Mouse (Mus musculus) ES-E14 (cell line): Measurements from ENCODE around the gene Usp32.

Experiments
- CHD2 ChIP-seq: IDR thresholded peaks from 2 replicates; pipeline ENCODE4 v1.6.1; 2014; ENCODE audit warnings: mild to moderate bottlenecking, low read depth, low read length, inconsistent platforms
- HCFC1 ChIP-seq: IDR thresholded peaks from 2 replicates; pipeline ENCODE4 v1.6.1; 2012; ENCODE audit warnings: low read length, inconsistent platforms, borderline replicate concordance; ENCODE audit not compliant: insufficient read depth
- MAFK ChIP-seq: IDR thresholded peaks from 2 replicates; pipeline ENCODE4 v1.6.1; 2014; ENCODE audit warnings: mild to moderate bottlenecking, low read depth, low read length, inconsistent platforms; ENCODE audit not compliant: insufficient read depth
- ZC3H11A ChIP-seq: IDR thresholded peaks from 2 replicates; pipeline ENCODE4 v1.6.1; 2012; ENCODE audit warnings: low read depth, mild to moderate bottlenecking, inconsistent platforms, low read length, borderline replicate concordance
- ZNF384 ChIP-seq: IDR thresholded peaks from 2 replicates; pipeline ENCODE4 v1.6.1; 2012; ENCODE audit warnings: low read depth, low read length, inconsistent platforms

- TF ChIP-seq CHD2 (no peak), ZC3H11A (no peak), ZNF384 (no peak), HCFC1 (0 out of 2 replicates have a peak, but pooled peaks have one; percentile 52), MAFK (no peak)
Measured at GRCm38 (mm10) chr11:85139581-85140540, at the start of gene Usp32.
